Mouse (Mus musculus) c-Kit-positive CD71-positive TER-119-positive erythroid progenitor cells, embryonic 14.5 days (primary cell): Measurements from ENCODE around the gene Ephx4.

Source experiments
- DNase-seq: peaks from one replicate; pipeline ENCODE4 v3.0.0-alpha.2; 2013; ENCODE audit warnings: low spot score

Ephx4 gene

GRCm38 (mm10) chr5:107434001-107434400 lies 31.5 kb downstream of the Ephx4 start:
- no peak for DNase-seq

GRCm38 (mm10) chr5:107436185-107436584 lies 33.6 kb downstream of the Ephx4 start:
- no peak for DNase-seq

- DNase-seq: peak; percentile 35
These were observed 34.2 kb downstream of the Ephx4 start for GRCm38 (mm10) chr5:107436587-107437209.

GRCm38 (mm10) chr5:107437464-107438281 lies 35.1 kb downstream of the Ephx4 start, which contains the start of gene Btbd8:
Btbd8 (plus strand) TSS chr5:107437997.
- peak; percentile 96 for DNase-seq

GRCm38 (mm10) chr5:107438353-107438752 lies 35.8 kb downstream of the Ephx4 start:
- no peak for DNase-seq

- DNase-seq: no peak
These were observed 39.3 kb downstream of the Ephx4 start for GRCm38 (mm10) chr5:107441881-107442280.

- DNase-seq: no peak
These were observed 41.7 kb downstream of the Ephx4 start for GRCm38 (mm10) chr5:107444251-107444650.

- no peak for DNase-seq
These were observed 45.4 kb downstream of the Ephx4 start for GRCm38 (mm10) chr5:107447977-107448376.

GRCm38 (mm10) chr5:107448784-107449183 lies 46.2 kb downstream of the Ephx4 start:
- DNase-seq: no peak

GRCm38 (mm10) chr5:107449620-107450019 lies 47.1 kb downstream of the Ephx4 start:
- no peak for DNase-seq

GRCm38 (mm10) chr5:107450299-107450698 lies 47.8 kb downstream of the Ephx4 start:
- no peak for DNase-seq

GRCm38 (mm10) chr5:107462147-107463076 lies 59.9 kb downstream of the Ephx4 start:
- DNase-seq: peak; percentile 53

- DNase-seq: no peak
These were observed 64.0 kb downstream of the Ephx4 start for GRCm38 (mm10) chr5:107466501-107466900.

GRCm38 (mm10) chr5:107467098-107467497 lies 64.6 kb downstream of the Ephx4 start:
- DNase-seq: no peak

- DNase-seq: peak; percentile 69
These were observed 68.2 kb downstream of the Ephx4 start for GRCm38 (mm10) chr5:107470600-107471329.
